Comparison of ENCODE assay signal across 8 mouse cellular contexts in the genomic region with DNA sequence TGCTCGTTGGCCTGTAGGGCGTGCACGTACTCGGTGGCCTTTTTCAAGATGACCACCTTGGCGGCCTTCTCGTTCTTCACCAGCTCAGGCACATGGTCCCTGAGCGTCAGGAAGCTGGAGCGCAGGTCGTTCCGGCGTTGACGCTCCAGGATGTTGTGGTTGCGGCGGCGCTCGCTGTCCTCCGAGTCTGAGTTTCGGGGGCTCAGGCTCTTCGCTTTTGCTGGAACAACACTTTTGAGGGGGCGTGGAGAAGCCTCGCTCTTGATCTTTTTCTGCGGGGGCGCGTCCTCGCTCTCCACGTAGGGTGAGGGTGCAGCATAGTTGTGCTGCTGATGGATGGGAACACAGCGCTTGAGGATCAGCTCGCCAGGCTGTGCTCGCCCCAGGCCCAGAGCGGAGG. TPM values are rescaled to one million over a fixed set of nuclear protein-coding genes. Genes with fewer than 3 reads are reported as not detected.
DNase-seq lines count a peak whose midpoint lies in the region; ATAC-seq and TF ChIP-seq lines count a peak whose summit lies in the region.

No protein-coding gene starts in this region.

- H3K27ac ChIP-seq in lung, postnatal 0 days (ENCODE audit: low read length), result no peak overlapping the region
- no peak overlapping the region for H3K27ac ChIP-seq in neural tube, embryonic 14.5 days (ENCODE audit: low read depth, low read length)

- peak; percentile 35 to 41 for DNase-seq in cerebellum, postnatal 14 days
- DNase-seq in cerebellum, adult 9-10 months, result no peak
- DNase-seq in lung, postnatal 0 days (ENCODE audit: low spot score), result peak; percentile 14
- DNase-seq in lung, adult 18-20 months, result no peak
- DNase-seq in layer of hippocampus, postnatal 36 days, result peak; percentile 11 to 18
- no peak for DNase-seq in retina, embryonic 14.5 days (ENCODE audit: low spot score)

- peak overlapping the region; percentile 56; the same call in 1 of the 2 replicates for H3K4me3 ChIP-seq in lung, postnatal 0 days (ENCODE audit: low read depth, low read length)
- H3K4me3 ChIP-seq in neural tube, embryonic 14.5 days (ENCODE audit: low read depth, low read length), result peak overlapping the region; percentile 66

- no peaks in the 10 kb centered on the region for H3K27me3 ChIP-seq in lung, postnatal 0 days (replicated peaks; ENCODE audit: insufficient read depth, low read length)
- no peaks in the 10 kb centered on the region for H3K27me3 ChIP-seq in neural tube, embryonic 14.5 days (ENCODE audit: control insufficient read depth, insufficient read depth, low read length)

- no peak overlapping the region for H3K9ac ChIP-seq in lung, postnatal 0 days (replicated peaks; ENCODE audit: low read depth)
- H3K9ac ChIP-seq in neural tube, embryonic 14.5 days (replicated peaks; ENCODE audit: low read depth, low read length), result 0 out of 2 replicates have a peak overlapping the region, but pooled peaks have one; percentile 2

- H3K9me3 ChIP-seq in lung, postnatal 0 days (ENCODE audit: low read length), result no peaks in the 10 kb centered on the region
- H3K9me3 ChIP-seq in neural tube, embryonic 14.5 days (ENCODE audit: control insufficient read depth, low read length), result no peaks in the 10 kb centered on the region

- H3K36me3 ChIP-seq in lung, postnatal 0 days (ENCODE audit: insufficient read depth, low read length), result no peaks in the 10 kb centered on the region
- H3K36me3 ChIP-seq in neural tube, embryonic 14.5 days (ENCODE audit: control insufficient read depth, insufficient read depth, low read length), result peaks cover 13% of the 10 kb centered on the region; the same call in 1 of the 2 replicates

- peak overlapping the region; percentile 96 for H3K4me2 ChIP-seq in lung, postnatal 0 days (replicated peaks; ENCODE audit: low read depth, low read length)
- H3K4me2 ChIP-seq in neural tube, embryonic 14.5 days (ENCODE audit: low read depth, low read length), result peak overlapping the region; percentile 77

- peaks cover 23% of the 10 kb centered on the region for H3K4me1 ChIP-seq in lung, postnatal 0 days (ENCODE audit: insufficient read depth, low read depth, low read length)
- peaks cover 5% of the 10 kb centered on the region; the same call in 1 of the 2 replicates for H3K4me1 ChIP-seq in neural tube, embryonic 14.5 days (ENCODE audit: control insufficient read depth, insufficient read depth, low read length)

- TF ChIP-seq EP300 in lung, postnatal 0 days (IDR thresholded peaks at IDR 0.05), result no peak

- 52% methylated on average over 30 of the region's 30 CpGs for WGBS in lung, postnatal 0 days
- 71% methylated on average over 30 of the region's 30 CpGs for WGBS in neural tube, embryonic 14.5 days

- ATAC-seq in lung, postnatal 0 days, result no peak
- ATAC-seq in neural tube, embryonic 14.5 days (ENCODE audit: low read depth), result no peak
- ATAC-seq in megakaryocyte-erythroid progenitor cell, adult 5-6 weeks (replicated peaks; ENCODE audit: low FRiP score, low TSS enrichment, poor library complexity, severe bottlenecking), result no peak

- TF ChIP-seq CTCF in lung, postnatal 0 days (IDR thresholded peaks at IDR 0.05), result no peak

RNA-seq across cellular contexts. Expression of gene Mycn, which starts 4.6 kb away (rescaled TPM):
- polyA plus RNA-seq in lung, postnatal 0 days (2015; fragmentation: Nextera tagmentation; extraction: Ambion mirVana), result 10.2 and 10.9 TPM in 2 replicates
- 10 to 100 TPM; 10.2 to 11.0 TPM for total RNA-seq in layer of hippocampus, postnatal 36 days (2021)
- polyA plus RNA-seq in neural tube, embryonic 14.5 days (2014; fragmentation: Nextera tagmentation; extraction: Ambion mirVana), result 38.6 and 48.1 TPM in 2 replicates
- total RNA-seq in megakaryocyte-erythroid progenitor cell, adult 5-6 weeks (2014; fragmentation: Nextera tagmentation), result 3.3 and 5.2 TPM in 2 replicates
- total RNA-seq in megakaryocyte-erythroid progenitor cell, adult 5-6 weeks (2017), result 3.1 and 9.4 TPM in 2 replicates

Comparison
In these comparisons a context has a peak if more than half of its experiments do, and no peak if none do; other contexts are left out.
1. DNase-seq: peak in cerebellum, postnatal 14 days (2 of 2), lung, postnatal 0 days (single experiment) and layer of hippocampus, postnatal 36 days (2 of 2); none in cerebellum, adult 9-10 months (single experiment), lung, adult 18-20 months (0 of 2) and retina, embryonic 14.5 days (single experiment).